Mouse (Mus musculus): ENCODE results near the gene Kifc1.

GRCm38 (mm10) chr17:33932970-33933369 lies 42.5 kb upstream of the Kifc1 start:
- TF ChIP-seq CTCF (conservative IDR thresholded peaks at IDR 0.05; ENCODE audit: low read length): no peak
- TF ChIP-seq POU5F1 (IDR thresholded peaks at IDR 0.05; ENCODE audit: borderline replicate concordance, low read length): no peak
- no peak for TF ChIP-seq NANOG (IDR thresholded peaks at IDR 0.05; ENCODE audit: borderline replicate concordance, low read length)

All from E14TG2a.4 (cell line).